Mouse (Mus musculus) layer of hippocampus, postnatal 36 days (tissue): ENCODE measurements around the gene Igsf6. TPM values are rescaled to one million over a fixed set of nuclear protein-coding genes. Genes with fewer than 3 reads are reported as not detected.
"Not testable (repeated sequence)": the region's sequence is repeated elsewhere in the genome, so short reads cannot be mapped to it uniquely, and the experiment has no call there.

Experiments used
- DNase-seq, 2 experiments: peaks; one replicate each; pipeline ENCODE4 v3.0.0; 2022
- total RNA-seq, 2 experiments: library from RNA; stranded (reverse); gene quantifications; 2 replicates each; pipeline ENCODE4 v1.2.3; 2021

Igsf6 gene
- total RNA-seq, 2 experiments from 2014 or later = 0.20 TPM; not detected in 1

DNA sequence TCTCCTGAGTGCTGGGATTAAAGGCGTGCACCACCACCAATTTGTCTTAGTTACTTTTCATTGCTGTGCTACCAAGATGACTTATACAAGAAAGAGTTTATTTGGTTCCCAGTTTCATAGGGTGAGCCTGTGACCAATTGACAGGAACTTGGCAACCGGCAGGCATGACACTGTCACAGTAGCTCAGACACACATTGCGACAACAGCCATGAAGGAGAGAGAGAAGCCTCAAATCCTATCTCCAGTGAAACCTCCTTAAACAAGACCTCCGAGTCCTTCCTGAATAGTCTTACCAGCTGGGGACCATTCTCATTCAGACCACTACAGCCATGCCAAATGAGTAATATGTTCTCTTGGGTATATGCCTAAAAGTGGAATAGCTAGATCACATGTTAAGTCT is 21.3 kb downstream of the Igsf6 start:
- DNase-seq = no peak

GRCm38 (mm10) chr7:121047624-121048023 is 26.7 kb downstream of the Igsf6 start:
- DNase-seq = no peak

DNA sequence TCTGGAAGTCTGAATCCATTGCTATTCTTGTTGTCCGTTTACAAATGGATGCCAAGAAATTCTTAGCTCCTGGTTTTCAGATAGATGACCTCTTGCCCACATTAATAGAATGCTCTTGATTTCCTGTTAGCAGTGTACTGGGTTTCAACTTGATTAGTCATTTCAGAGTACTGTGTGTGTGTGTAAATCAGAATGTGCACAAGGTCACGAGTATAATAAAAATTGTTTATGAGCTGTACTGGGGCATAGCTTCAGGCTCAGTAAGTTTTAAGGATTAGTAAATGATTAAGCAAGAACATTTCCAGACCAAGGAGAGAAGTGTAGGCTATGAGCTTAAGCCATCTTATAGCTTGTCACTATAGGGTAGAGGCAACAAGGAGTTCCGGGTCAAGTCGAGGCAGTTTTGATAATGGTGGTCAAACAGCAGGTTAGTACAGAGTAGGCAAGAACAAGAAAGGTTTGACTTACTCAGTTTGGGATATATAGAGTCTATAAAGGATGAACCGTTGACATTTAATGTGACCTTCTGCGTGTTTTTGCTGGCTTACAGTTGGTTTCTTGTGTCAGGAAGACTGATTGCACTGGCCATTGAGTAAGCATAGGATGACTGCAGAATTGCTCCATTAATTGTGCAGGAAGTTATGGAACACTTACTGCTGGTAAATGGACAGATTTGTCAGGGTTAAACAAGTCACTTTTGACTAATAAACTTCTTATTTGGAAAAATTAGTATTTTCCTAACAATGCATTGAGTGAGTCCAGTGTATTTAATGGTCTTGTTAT is 28.5 kb downstream of the Igsf6 start:
- no peak for DNase-seq

DNA sequence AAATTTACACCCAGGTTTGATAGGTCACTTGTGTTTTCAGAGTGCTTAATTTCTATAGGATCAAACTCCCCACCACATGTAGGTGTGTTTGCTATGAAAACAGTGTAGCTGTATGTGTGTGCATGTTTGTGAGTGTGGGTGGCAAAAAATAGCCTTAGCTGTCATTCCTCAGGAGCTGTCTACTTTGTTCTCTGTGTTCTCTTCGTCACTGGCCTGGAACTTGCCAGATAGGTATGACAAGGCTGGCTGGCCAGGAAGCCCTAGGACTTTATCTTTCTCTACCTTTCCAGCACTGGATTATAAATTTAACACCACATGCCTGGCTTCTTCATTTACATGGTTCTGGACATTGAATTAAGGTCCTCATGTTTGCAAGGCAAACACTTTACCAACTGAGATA is 30.1 kb downstream of the Igsf6 start:
- DNase-seq = no peak

DNA sequence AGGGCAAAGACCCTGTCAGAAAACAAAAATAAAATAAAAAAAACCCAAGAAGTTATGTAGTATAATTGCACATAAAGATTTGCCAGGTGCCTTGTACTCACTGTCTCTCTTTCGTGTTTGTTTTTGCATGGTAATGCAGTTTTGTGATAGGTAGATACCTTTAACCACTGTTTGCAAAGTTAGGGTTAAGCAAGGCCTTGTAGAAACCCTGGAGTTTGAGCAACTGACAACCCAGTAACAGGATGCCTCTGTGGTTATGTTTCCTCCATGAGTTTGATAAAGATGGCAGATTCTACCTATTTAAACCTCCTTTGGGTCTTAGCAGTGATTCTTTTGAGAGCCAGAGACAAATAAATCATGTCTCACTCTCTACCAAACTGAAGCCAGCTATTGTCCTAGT is 30.9 kb downstream of the Igsf6 start:
- DNase-seq = no peak

DNA sequence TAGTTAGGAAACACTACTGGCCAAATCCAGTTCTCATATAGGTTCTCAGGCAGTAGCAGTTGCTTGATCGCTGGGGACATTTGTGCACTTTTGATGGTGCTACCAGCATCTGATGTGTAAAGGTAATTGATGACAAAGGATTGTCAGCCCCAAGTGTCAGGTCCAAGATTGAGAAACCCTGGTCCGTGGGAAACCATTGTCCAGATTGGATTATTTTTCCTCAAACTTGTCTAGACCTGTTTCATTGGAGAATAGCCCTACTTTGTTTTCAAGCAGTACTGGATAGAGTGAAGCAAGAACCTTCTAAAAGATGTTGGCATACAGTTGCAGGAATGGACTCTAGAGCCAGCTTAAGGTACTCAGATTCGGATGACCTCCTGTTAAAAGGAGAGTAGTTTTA is 31.4 kb downstream of the Igsf6 start:
- DNase-seq = no peak

- no peak for DNase-seq
Observed at GRCm38 (mm10) chr7:121041989-121042388, 32.4 kb downstream of the Igsf6 start.

- DNase-seq = no peak
Observed at GRCm38 (mm10) chr7:121040595-121040994, 33.8 kb downstream of the Igsf6 start.

GRCm38 (mm10) chr7:121035161-121035721 is 39.1 kb downstream of the Igsf6 start:
- peak in 1 of 2 experiments; percentile 22 for DNase-seq

- DNase-seq = no peak
Observed at GRCm38 (mm10) chr7:121034701-121035141, 39.7 kb downstream of the Igsf6 start.

DNA sequence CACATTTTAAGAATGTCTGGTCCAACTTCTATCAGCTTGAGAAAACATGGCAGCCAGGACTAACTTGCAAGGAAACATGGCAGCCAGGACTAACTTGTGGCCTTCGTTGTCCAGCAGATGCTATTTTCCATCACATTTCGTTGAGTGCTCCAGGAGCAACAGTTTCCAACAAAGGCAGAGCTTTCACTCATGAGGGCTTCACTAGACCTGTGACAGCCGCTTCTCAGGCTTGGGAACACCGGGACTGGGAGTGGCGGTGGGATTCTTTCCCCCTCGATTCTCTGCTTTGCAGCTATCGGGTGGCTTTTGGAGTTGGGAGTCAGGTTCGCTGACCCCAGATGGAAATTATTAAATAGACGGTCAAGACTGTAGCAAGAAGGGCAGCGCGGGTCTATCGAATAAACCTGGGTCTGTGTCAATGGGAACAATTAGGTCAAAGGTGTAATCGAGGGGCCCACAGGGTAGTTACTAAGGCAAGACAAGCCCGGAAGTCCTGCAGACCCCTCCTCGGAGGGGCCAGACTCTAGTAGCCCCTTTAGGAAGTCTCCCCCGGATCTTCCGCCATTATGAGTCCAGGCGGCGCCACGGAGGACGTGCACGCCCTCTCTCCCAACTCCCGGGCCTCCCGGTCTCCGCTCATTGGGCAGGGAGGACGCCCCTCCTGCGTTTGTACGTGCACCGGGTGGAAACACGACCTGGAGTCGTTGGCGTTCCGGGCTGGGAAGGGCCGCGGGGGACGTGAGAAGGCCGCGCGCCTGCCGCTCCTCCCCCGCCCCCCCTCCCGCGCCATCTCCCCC is 40.3 kb downstream of the Igsf6 start, which contains the start of gene Mettl9:
Gene Mettl9, plus strand, starts transcription at position 590 of the 797 bp plus-strand sequence.
- DNase-seq = peak; percentile 91 to 92

DNA sequence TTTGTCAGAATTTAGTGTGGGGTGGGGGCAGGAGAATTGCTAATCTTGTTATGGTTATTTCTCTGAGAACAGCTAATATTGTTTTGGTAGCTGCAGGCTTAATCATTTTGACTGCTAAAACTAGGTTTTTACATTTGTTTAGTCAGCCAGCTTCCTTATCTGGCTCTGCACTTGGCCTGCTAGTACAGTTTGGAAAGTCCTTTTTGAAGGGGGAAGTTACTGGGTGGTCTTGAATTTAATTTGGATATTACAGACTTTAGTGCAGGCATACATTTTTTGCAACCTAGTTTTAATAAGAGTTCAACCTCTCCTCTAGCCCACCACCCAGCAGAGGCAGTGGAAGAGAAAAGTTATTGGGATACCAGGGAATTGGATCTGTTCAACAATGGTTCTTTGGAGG is 44.4 kb downstream of the Igsf6 start:
- not testable (repeated sequence) for DNase-seq

DNA sequence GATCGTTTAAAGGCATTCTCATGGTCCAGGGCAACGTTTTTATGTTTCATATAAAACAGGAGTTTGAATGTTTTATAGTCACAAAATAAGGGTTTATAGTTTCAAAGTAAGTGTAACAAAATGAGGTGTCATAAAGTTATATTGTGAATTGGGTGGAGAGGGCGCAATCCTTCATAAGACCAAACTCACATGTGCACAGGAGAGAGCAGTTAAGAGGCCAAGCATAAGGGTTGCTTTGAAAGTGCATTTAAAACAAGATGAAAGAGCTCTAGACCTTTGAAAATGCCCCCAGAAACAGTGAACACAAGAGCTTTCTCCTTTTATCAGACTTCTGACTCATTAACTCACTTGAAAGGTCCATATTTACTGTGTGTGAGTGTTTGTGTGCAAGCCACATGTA is 48.1 kb downstream of the Igsf6 start:
- DNase-seq = no peak

DNA sequence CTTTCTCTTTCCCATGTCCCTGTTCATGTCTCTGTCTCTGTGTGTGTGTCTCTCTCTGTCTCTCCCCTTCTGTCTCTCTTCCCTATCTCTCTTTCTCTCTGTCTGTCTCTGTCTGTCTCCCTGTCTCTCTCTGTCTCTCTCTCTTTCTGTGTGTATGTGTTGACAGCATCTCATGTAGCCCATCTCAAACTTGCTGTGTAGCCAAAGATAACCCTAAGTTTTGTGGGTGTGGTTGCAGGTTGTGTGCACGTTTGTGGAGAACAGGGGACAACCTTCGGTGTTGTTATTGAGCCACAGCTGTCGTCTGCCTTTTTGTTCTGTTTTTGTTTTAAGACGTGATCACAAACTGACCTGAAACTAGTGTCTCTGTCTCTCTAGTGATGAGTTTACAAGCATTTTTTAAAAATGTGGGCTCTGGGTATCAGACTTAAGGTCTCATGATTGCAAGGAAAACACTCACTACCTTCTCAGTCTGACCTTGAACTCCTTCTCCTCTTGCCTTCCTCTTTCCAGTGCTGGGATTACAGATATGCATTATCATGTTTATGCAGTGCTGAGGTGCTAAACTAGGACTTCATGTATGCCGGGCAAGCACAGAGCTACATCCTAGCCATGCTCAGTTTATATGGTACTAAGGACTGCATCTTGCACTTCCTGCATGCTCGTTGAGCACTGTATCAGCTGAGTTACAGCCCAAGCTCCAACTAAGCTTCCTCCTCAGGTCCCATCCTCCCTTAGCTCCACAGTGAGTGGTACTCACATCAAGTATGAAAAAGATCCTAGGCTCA is 49.0 kb downstream of the Igsf6 start:
- no peak for DNase-seq

GRCm38 (mm10) chr7:121020277-121020676 is 54.1 kb downstream of the Igsf6 start:
- no peak for DNase-seq

- no peak for DNase-seq
Observed at GRCm38 (mm10) chr7:121018778-121019177, 55.6 kb downstream of the Igsf6 start.

GRCm38 (mm10) chr7:121014486-121014885 is 59.9 kb downstream of the Igsf6 start:
- DNase-seq = no peak

Other genes with a start within 250 kb of the Igsf6 start
- gene Eef2k, start 231.7 kb downstream of the Igsf6 start, total RNA-seq = 10 to 100 TPM; 24.8 to 26.7 TPM
- 10 to 100 TPM; 25.7 to 26.6 TPM for gene Polr3e, start 156.8 kb downstream of the Igsf6 start, total RNA-seq
- gene Cdr2, start 92.3 kb downstream of the Igsf6 start, total RNA-seq = 1 to 10 TPM; 4.6 to 5.6 TPM
- 1 to 10 TPM; 1.8 to 2.0 TPM for gene Mfsd13b, start 92.1 kb downstream of the Igsf6 start, total RNA-seq
- 10 to 100 TPM; 79.8 to 85.9 TPM for gene Mettl9, start 40.1 kb downstream of the Igsf6 start, total RNA-seq
- under 1 TPM; 0.32 to 0.51 TPM for gene Otoa, start 7.1 kb upstream of the Igsf6 start, total RNA-seq